Mouse (Mus musculus) CH12.LX (cell line): ENCODE data around the gene Zfand5. TPM values are rescaled to one million over a fixed set of nuclear protein-coding genes. Genes with fewer than 3 reads are reported as not detected.

Experiments used
- polyA plus RNA-seq: library from polyadenylated mRNA; unstranded; fragments of >175 nt; gene quantifications from 2 replicates; pipeline ENCODE4 v1.2.1, GENCODE M21; 2012; ENCODE audit warnings: low read depth; ENCODE audit not compliant: insufficient read length
- total RNA-seq, 2 experiments: library from RNA; depleted of rRNA; stranded (reverse); fragments of 300-350 nt in 1 of 2; fragments of >200 nt in 1 of 2; gene quantifications; 2 replicates each; pipeline ENCODE4 v1.2.3; 2012 to 2014

Zfand5 gene
- total and polyA plus RNA-seq, 3 experiments = 40.9 to 87.9 (median 71.8) TPM

Other genes starting within 250 kb of the Zfand5 start
- not detected in 2 replicates for gene Gda, start 201.2 kb downstream of the Zfand5 start, total RNA-seq (2012; rRNA removed)
- not detected in 2 replicates for gene Gda, start 201.2 kb downstream of the Zfand5 start, total RNA-seq (2014; rRNA removed)
- not detected in 2 replicates for gene Gda, start 201.2 kb downstream of the Zfand5 start, polyA plus RNA-seq